Mouse (Mus musculus): ENCODE results near the gene Rabep2. TPM values are rescaled to one million over a fixed set of nuclear protein-coding genes. Genes with fewer than 3 reads are reported as not detected.

The Rabep2 gene
- polyA plus RNA-seq, 1 experiment from 2014 or later, result 33.8 TPM

DNA sequence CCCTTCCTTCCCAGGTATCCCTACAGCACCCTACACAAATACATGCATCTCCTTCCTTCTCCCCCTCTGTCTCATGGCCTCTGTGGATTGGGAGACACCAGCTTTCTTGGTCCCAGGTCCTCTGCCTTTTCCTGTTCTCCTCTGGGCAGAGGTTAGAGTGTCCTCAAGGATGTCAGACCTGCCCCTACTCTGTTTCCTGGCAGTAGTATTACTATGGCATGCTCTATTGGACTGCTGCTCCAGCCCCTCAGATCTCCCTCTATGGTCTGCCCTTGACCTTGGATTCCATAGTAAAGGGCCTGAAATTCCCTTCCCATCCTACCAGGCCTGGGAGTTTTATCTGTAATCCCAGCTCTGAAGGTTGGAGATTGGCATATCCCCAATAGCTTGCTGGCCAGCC is 1.6 kb downstream of the Rabep2 start:
- Histone ChIP-seq H3K4me1 (ENCODE audit: insufficient read depth) (no peaks in the 10 kb centered on the region), H3K4me2 (no peak overlapping the region), H3K4me3 (ENCODE audit: low read depth, low read length) (no peak overlapping the region), H3K27ac (ENCODE audit: low read depth) (no peak overlapping the region), H3K9ac (no peak overlapping the region; the same call in 1 of the 2 replicates), H3K9me3 (ENCODE audit: low read depth, low read length) (no peaks in the 10 kb centered on the region), H3K27me3 (ENCODE audit: insufficient read depth, low read length) (no peaks in the 10 kb centered on the region), H3K36me3 (ENCODE audit: insufficient read depth) (peaks cover 31% of the 10 kb centered on the region; the same call in 1 of the 2 replicates)
- DNase-seq, result no peak
- TF ChIP-seq CTCF (IDR thresholded peaks at IDR 0.05; ENCODE audit: low read depth), result no peak
- ATAC-seq (ENCODE audit: insufficient read depth), result no peak

DNA sequence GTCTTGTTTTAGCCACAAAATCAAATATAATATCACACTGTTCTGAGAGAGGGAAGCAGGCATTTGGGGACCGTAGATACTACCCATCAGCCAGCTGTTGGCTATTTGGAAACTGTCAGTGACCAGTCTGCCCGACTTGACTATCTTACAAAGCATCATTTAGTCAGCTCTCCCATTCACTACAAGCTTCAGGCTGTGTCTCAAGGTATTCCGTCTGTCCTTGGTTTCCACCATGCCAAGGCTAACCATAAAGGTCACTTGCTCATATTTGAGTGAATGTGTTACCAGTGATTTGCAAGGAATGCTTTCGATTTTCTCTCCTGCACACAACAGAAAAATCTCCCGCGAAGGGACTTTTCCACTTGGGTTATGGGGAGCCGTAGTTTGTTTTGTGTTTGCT is 6.2 kb downstream of the Rabep2 start:
- Histone ChIP-seq H3K4me1 (ENCODE audit: insufficient read depth) (no peaks in the 10 kb centered on the region), H3K9me3 (ENCODE audit: low read depth, low read length) (no peaks in the 10 kb centered on the region), H3K27me3 (ENCODE audit: insufficient read depth, low read length) (no peaks in the 10 kb centered on the region), H3K4me3 (ENCODE audit: low read depth, low read length) (no peak overlapping the region), H3K9ac (no peak overlapping the region), H3K36me3 (ENCODE audit: insufficient read depth) (peaks cover 45% of the 10 kb centered on the region; the same call in 1 of the 2 replicates), H3K27ac (ENCODE audit: low read depth) (no peak overlapping the region), H3K4me2 (no peak overlapping the region)
- DNase-seq, result no peak
- TF ChIP-seq CTCF (IDR thresholded peaks at IDR 0.05; ENCODE audit: low read depth), result no peak
- ATAC-seq (ENCODE audit: insufficient read depth), result no peak
- 87% methylated on average over 7 of the region's 7 CpGs for WGBS

- Histone ChIP-seq H3K27ac (ENCODE audit: low read depth) (no peak overlapping the region), H3K36me3 (ENCODE audit: insufficient read depth) (peaks cover 51% of the 10 kb centered on the region), H3K9me3 (ENCODE audit: low read depth, low read length) (no peaks in the 10 kb centered on the region), H3K4me3 (ENCODE audit: low read depth, low read length) (no peak overlapping the region), H3K27me3 (ENCODE audit: insufficient read depth, low read length) (no peaks in the 10 kb centered on the region), H3K4me2 (no peak overlapping the region), H3K4me1 (ENCODE audit: insufficient read depth) (no peaks in the 10 kb centered on the region), H3K9ac (no peak overlapping the region)
- 75% methylated on average over 3 of the region's 3 CpGs for WGBS
- DNase-seq (no peak), ATAC-seq (ENCODE audit: insufficient read depth) (no peak)
- no peak for TF ChIP-seq CTCF (IDR thresholded peaks at IDR 0.05; ENCODE audit: low read depth)
Measured at GRCm38 (mm10) chr7:126435801-126436200, 7.2 kb downstream of the Rabep2 start.

- WGBS, result 16% methylated on average over 8 of the region's 8 CpGs
Measured at GRCm38 (mm10) chr7:126436851-126437250, 8.3 kb downstream of the Rabep2 start.

GRCm38 (mm10) chr7:126440134-126440533 is 11.6 kb downstream of the Rabep2 start:
- TF ChIP-seq CTCF (IDR thresholded peaks at IDR 0.05; ENCODE audit: low read depth), result no peak
- no peak overlapping the region for H3K27ac ChIP-seq (ENCODE audit: low read depth)
- WGBS, result 73% methylated on average over 9 of the region's 9 CpGs
- no peak for ATAC-seq (ENCODE audit: insufficient read depth)
- H3K36me3 ChIP-seq (ENCODE audit: insufficient read depth), result peaks cover 41% of the 10 kb centered on the region
- no peak overlapping the region for H3K4me2 ChIP-seq
- H3K9me3 ChIP-seq (ENCODE audit: low read depth, low read length), result no peaks in the 10 kb centered on the region
- H3K4me3 ChIP-seq (ENCODE audit: low read depth, low read length), result no peak overlapping the region
- DNase-seq, result no peak
- H3K4me1 ChIP-seq (ENCODE audit: insufficient read depth), result no peaks in the 10 kb centered on the region
- H3K27me3 ChIP-seq (ENCODE audit: insufficient read depth, low read length), result no peaks in the 10 kb centered on the region
- no peak overlapping the region for H3K9ac ChIP-seq

More at GRCm38 (mm10) chr7:126436851-126437250, 8.3 kb downstream of the Rabep2 start:
- peaks cover 47% of the 10 kb centered on the region for H3K36me3 ChIP-seq (ENCODE audit: insufficient read depth)
- no peaks in the 10 kb centered on the region for H3K4me1 ChIP-seq (ENCODE audit: insufficient read depth)
- H3K27me3 ChIP-seq (ENCODE audit: insufficient read depth, low read length), result no peaks in the 10 kb centered on the region
- peak; percentile 95 for TF ChIP-seq CTCF (IDR thresholded peaks at IDR 0.05; ENCODE audit: low read depth)
- ATAC-seq (ENCODE audit: insufficient read depth) (no peak), DNase-seq (peak; percentile 85)
- H3K27ac ChIP-seq (ENCODE audit: low read depth), result no peak overlapping the region
- H3K9ac ChIP-seq, result no peak overlapping the region
- H3K4me2 ChIP-seq, result no peak overlapping the region
- no peaks in the 10 kb centered on the region for H3K9me3 ChIP-seq (ENCODE audit: low read depth, low read length)
- H3K4me3 ChIP-seq (ENCODE audit: low read depth, low read length), result no peak overlapping the region

DNA sequence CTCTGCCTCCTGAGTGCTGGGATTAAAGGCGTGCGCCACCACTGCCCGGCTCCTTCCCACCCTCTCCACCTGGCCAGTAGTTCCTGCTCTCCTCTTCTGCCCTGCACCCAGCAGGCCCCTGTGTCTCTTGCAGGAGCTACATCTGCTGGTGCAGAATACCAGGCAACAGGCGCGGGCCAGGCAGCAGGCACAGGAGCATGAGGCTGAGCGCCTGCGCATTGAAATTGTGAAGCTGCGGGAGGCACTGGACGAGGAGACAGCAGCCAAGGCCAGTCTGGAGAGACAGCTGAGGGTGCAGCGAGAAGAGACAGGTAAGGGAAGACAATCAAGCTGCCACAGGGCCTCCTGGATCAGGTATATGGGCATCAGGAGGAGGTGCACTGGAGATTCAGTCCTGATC is 15.4 kb downstream of the Rabep2 start:
- ATAC-seq (ENCODE audit: insufficient read depth) (no peak), DNase-seq (no peak)
- H3K27me3 ChIP-seq (ENCODE audit: insufficient read depth, low read length), result no peaks in the 10 kb centered on the region
- WGBS, result 91% methylated on average over 10 of the region's 10 CpGs
- H3K4me2 ChIP-seq, result no peak overlapping the region
- H3K9ac ChIP-seq, result no peak overlapping the region
- no peak overlapping the region for H3K4me3 ChIP-seq (ENCODE audit: low read depth, low read length)
- H3K9me3 ChIP-seq (ENCODE audit: low read depth, low read length), result no peaks in the 10 kb centered on the region
- no peak overlapping the region for H3K27ac ChIP-seq (ENCODE audit: low read depth)
- TF ChIP-seq CTCF (IDR thresholded peaks at IDR 0.05; ENCODE audit: low read depth), result no peak
- H3K4me1 ChIP-seq (ENCODE audit: insufficient read depth), result no peaks in the 10 kb centered on the region
- peaks cover 58% of the 10 kb centered on the region for H3K36me3 ChIP-seq (ENCODE audit: insufficient read depth)

GRCm38 (mm10) chr7:126444536-126444935 is 16.0 kb downstream of the Rabep2 start:
- Histone ChIP-seq H3K27ac (ENCODE audit: low read depth) (no peak overlapping the region), H3K4me3 (ENCODE audit: low read depth, low read length) (no peak overlapping the region), H3K36me3 (ENCODE audit: insufficient read depth) (peaks cover 58% of the 10 kb centered on the region), H3K4me1 (ENCODE audit: insufficient read depth) (no peaks in the 10 kb centered on the region), H3K4me2 (no peak overlapping the region), H3K9me3 (ENCODE audit: low read depth, low read length) (no peaks in the 10 kb centered on the region), H3K27me3 (ENCODE audit: insufficient read depth, low read length) (no peaks in the 10 kb centered on the region), H3K9ac (no peak overlapping the region)
- WGBS, result 90% methylated on average over 9 of the region's 9 CpGs
- TF ChIP-seq CTCF (IDR thresholded peaks at IDR 0.05; ENCODE audit: low read depth), result no peak
- DNase-seq, result no peak
- ATAC-seq (ENCODE audit: insufficient read depth), result no peak
